Mouse (Mus musculus) limb, embryonic 11.5 days (tissue): Measurements from ENCODE around the gene Ank3. TPM values are rescaled to one million over a fixed set of nuclear protein-coding genes. Genes with fewer than 3 reads are reported as not detected.
A peak's percentile ranks its signal among the peaks of the same experiment; 100 is the strongest.

Source experiments
- ATAC-seq: fragments of 200-750 bp; cut with Nextera tagmentation; 2 replicates; pipeline ENCODE4 v1.8.0; 2017; ENCODE audit warnings: low read depth; ENCODE audit not compliant: insufficient number of reproducible peaks, low FRiP score, low TSS enrichment
- DNase-seq: peaks from one replicate; pipeline ENCODE4 v3.0.0-alpha.2; 2015; ENCODE audit warnings: low spot score
- H3K27ac ChIP-seq: fragments of 300-500 bp; sonication (generic); replicated peaks from 2 replicates; pipeline ENCODE4 v1.5.1; 2014; ENCODE audit warnings: low read depth, mild to moderate bottlenecking, low read length
- H3K27me3 ChIP-seq: fragments of 300-500 bp; sonication (generic); 2 replicates; pipeline ENCODE4 v1.6.1; 2014; ENCODE audit warnings: mild to moderate bottlenecking, low read length, mixed read lengths; ENCODE audit not compliant: control insufficient read depth, insufficient read depth
- H3K36me3 ChIP-seq: fragments of 300-500 bp; sonication (generic); 2 replicates; pipeline ENCODE4 v1.6.1; 2014; ENCODE audit warnings: mild to moderate bottlenecking, low read length, moderate library complexity, mixed read lengths; ENCODE audit not compliant: control insufficient read depth, insufficient read depth
- H3K4me1 ChIP-seq: fragments of 300-500 bp; sonication (generic); 2 replicates; pipeline ENCODE4 v1.6.1; 2014; ENCODE audit warnings: low read length, mixed read lengths; ENCODE audit not compliant: control insufficient read depth, insufficient read depth
- H3K4me2 ChIP-seq: fragments of 300-500 bp; sonication (generic); 2 replicates; pipeline ENCODE4 v1.6.1; 2014; ENCODE audit warnings: low read depth, mild to moderate bottlenecking, moderate library complexity; ENCODE audit not compliant: severe bottlenecking
- H3K4me3 ChIP-seq: fragments of 300-500 bp; sonication (generic); 2 replicates; pipeline ENCODE4 v1.5.1; 2014; ENCODE audit warnings: low read depth, low read length
- H3K9ac ChIP-seq: fragments of 300-500 bp; sonication (generic); 2 replicates; pipeline ENCODE4 v1.6.1; 2014; ENCODE audit warnings: mild to moderate bottlenecking, low read length
- H3K9me3 ChIP-seq: fragments of 300-500 bp; sonication (generic); 2 replicates; pipeline ENCODE4 v1.6.1; 2016; ENCODE audit warnings: low read length; ENCODE audit not compliant: control insufficient read depth
- WGBS: fragments of 180-500 bp; shearing (Covaris S2); extraction: QIAGEN DNeasy Blood & Tissue Kit; methylation state at CpG from one replicate; pipeline ENCODE4 v1.1.7; 2014; 5-methylcytosine and 5-hydroxymethylcytosine counted together
- polyA plus RNA-seq: library from polyadenylated mRNA; unstranded; fragments of >200 nt; fragmentation: Nextera tagmentation; extraction: Ambion mirVana; gene quantifications from 2 replicates; pipeline ENCODE4 v1.2.1, GENCODE M21; 2014

Ank3 gene
- polyA plus RNA-seq, 1 experiment from 2014 or later, result 22.3 TPM

- H3K4me3 ChIP-seq, result no peak overlapping the region
- H3K9ac ChIP-seq, result no peak overlapping the region
- no peak overlapping the region for H3K4me2 ChIP-seq
- H3K27ac ChIP-seq, result no peak overlapping the region
- no peaks in the 10 kb centered on the region for H3K4me1 ChIP-seq
- DNase-seq (no peak), ATAC-seq (no peak)
- no peaks in the 10 kb centered on the region for H3K9me3 ChIP-seq
- WGBS, result 44% methylated on average over 1 of the region's 1 CpGs
- no peaks in the 10 kb centered on the region for H3K36me3 ChIP-seq
- no peaks in the 10 kb centered on the region for H3K27me3 ChIP-seq
Observed at GRCm38 (mm10) chr10:69553091-69553490, 154.5 kb downstream of the Ank3 start.

- H3K9me3 ChIP-seq, result no peaks in the 10 kb centered on the region
- ATAC-seq (no peak), DNase-seq (no peak)
- H3K4me3 ChIP-seq, result no peak overlapping the region
- H3K27me3 ChIP-seq, result no peaks in the 10 kb centered on the region
- H3K36me3 ChIP-seq, result no peaks in the 10 kb centered on the region
- H3K4me2 ChIP-seq, result no peak overlapping the region
- no peak overlapping the region for H3K27ac ChIP-seq
- 91% methylated on average over 4 of the region's 4 CpGs for WGBS
- H3K4me1 ChIP-seq, result no peaks in the 10 kb centered on the region
- H3K9ac ChIP-seq, result no peak overlapping the region
Observed at GRCm38 (mm10) chr10:69555592-69555991, 157.0 kb downstream of the Ank3 start.

DNA sequence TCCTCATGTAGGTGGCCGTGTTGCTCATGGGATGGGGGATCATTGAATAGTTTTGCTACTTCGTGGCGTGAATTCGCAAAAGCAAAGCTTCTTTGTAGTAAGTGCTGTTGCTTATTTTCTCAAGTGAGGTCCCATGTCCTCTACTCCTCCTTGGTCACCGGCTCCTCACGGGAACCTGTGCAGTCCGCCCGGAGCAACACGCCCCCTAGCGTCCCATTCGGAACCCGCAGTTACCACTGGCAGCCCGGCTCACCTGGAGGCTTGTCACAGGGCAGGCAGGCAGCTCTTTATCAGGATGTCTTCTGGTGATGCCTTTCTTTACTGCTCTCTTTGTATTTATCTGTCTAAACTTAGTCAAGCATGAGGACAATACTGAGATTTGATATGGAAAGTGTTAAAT lies 157.7 kb downstream of the Ank3 start:
- no peaks in the 10 kb centered on the region for H3K27me3 ChIP-seq
- H3K4me1 ChIP-seq, result no peaks in the 10 kb centered on the region
- no peaks in the 10 kb centered on the region for H3K9me3 ChIP-seq
- H3K4me2 ChIP-seq, result no peak overlapping the region
- H3K4me3 ChIP-seq, result no peak overlapping the region
- H3K36me3 ChIP-seq, result no peaks in the 10 kb centered on the region
- ATAC-seq (no peak), DNase-seq (peak; percentile 74)
- H3K9ac ChIP-seq, result no peak overlapping the region
- H3K27ac ChIP-seq, result no peak overlapping the region
- WGBS, result 17% methylated on average over 13 of the region's 13 CpGs

GRCm38 (mm10) chr10:69560237-69560636 lies 161.7 kb downstream of the Ank3 start:
- Histone ChIP-seq H3K9ac (no peak overlapping the region), H3K27me3 (no peaks in the 10 kb centered on the region), H3K36me3 (no peaks in the 10 kb centered on the region), H3K4me2 (no peak overlapping the region), H3K4me1 (no peaks in the 10 kb centered on the region), H3K9me3 (no peaks in the 10 kb centered on the region), H3K27ac (no peak overlapping the region), H3K4me3 (no peak overlapping the region)
- 85% methylated on average over 1 of the region's 1 CpGs for WGBS
- no peak for ATAC-seq
- DNase-seq, result no peak

- H3K27ac ChIP-seq, result no peak overlapping the region
- H3K4me2 ChIP-seq, result no peak overlapping the region
- no peaks in the 10 kb centered on the region for H3K9me3 ChIP-seq
- no peak overlapping the region for H3K9ac ChIP-seq
- H3K36me3 ChIP-seq, result no peaks in the 10 kb centered on the region
- H3K4me3 ChIP-seq, result no peak overlapping the region
- DNase-seq, result no peak
- no peaks in the 10 kb centered on the region for H3K27me3 ChIP-seq
- 78% methylated on average over 4 of the region's 4 CpGs for WGBS
- H3K4me1 ChIP-seq, result no peaks in the 10 kb centered on the region
- no peak for ATAC-seq
Observed at GRCm38 (mm10) chr10:69562931-69563330, 164.4 kb downstream of the Ank3 start.

- no peak overlapping the region for H3K4me3 ChIP-seq
- no peaks in the 10 kb centered on the region for H3K4me1 ChIP-seq
- WGBS, result 90% methylated on average over 4 of the region's 4 CpGs
- H3K27me3 ChIP-seq, result no peaks in the 10 kb centered on the region
- H3K9ac ChIP-seq, result no peak overlapping the region
- no peak overlapping the region for H3K4me2 ChIP-seq
- DNase-seq, result no peak
- H3K36me3 ChIP-seq, result no peaks in the 10 kb centered on the region
- ATAC-seq, result no peak
- no peak overlapping the region for H3K27ac ChIP-seq
- no peaks in the 10 kb centered on the region for H3K9me3 ChIP-seq
Observed at GRCm38 (mm10) chr10:69565052-69565451, 166.5 kb downstream of the Ank3 start.

DNA sequence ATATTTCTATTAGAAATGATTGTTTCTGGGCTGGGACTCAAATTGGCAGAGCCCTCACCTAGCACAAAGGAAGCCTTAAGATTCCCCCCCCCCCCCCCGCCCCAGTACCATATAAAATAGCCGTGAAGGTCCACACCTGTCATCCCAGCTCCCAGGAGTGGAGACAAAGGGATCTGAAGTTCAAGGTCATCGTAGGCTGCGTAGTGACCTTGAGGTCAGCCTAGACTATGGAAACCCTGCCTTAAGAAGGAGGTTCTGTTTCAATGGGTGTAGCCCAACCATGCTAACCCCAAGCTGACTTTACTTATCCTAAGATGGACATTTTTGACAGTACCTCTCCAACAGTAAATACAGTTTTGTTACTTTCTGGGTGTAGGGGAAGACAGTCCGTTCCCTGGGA lies 170.4 kb downstream of the Ank3 start:
- 0 out of 2 replicates have a peak, but pooled peaks cover 3% of the 10 kb centered on the region for H3K27me3 ChIP-seq
- H3K9ac ChIP-seq, result no peak overlapping the region
- WGBS, result 79% methylated on average over 5 of the region's 5 CpGs
- H3K4me2 ChIP-seq, result no peak overlapping the region
- peaks cover 7% of the 10 kb centered on the region; the same call in 1 of the 2 replicates for H3K4me1 ChIP-seq
- ATAC-seq, result no peak
- no peak for DNase-seq
- H3K9me3 ChIP-seq, result no peaks in the 10 kb centered on the region
- no peaks in the 10 kb centered on the region for H3K36me3 ChIP-seq
- no peak overlapping the region for H3K27ac ChIP-seq
- H3K4me3 ChIP-seq, result no peak overlapping the region

- H3K9me3 ChIP-seq, result no peaks in the 10 kb centered on the region
- H3K27me3 ChIP-seq, result 0 out of 2 replicates have a peak, but pooled peaks cover 3% of the 10 kb centered on the region
- H3K27ac ChIP-seq, result no peak overlapping the region
- H3K36me3 ChIP-seq, result no peaks in the 10 kb centered on the region
- WGBS, result 53% methylated on average over 8 of the region's 8 CpGs
- ATAC-seq, result no peak
- H3K4me2 ChIP-seq, result no peak overlapping the region
- no peak for DNase-seq
- peaks cover 10% of the 10 kb centered on the region; the same call in 1 of the 2 replicates for H3K4me1 ChIP-seq
- no peak overlapping the region for H3K9ac ChIP-seq
- H3K4me3 ChIP-seq, result no peak overlapping the region
Observed at GRCm38 (mm10) chr10:69569740-69570139, 171.2 kb downstream of the Ank3 start.
